Mouse (Mus musculus): ENCODE measurements around the gene 3110082I17Rik. TPM values are rescaled to one million over a fixed set of nuclear protein-coding genes. Genes with fewer than 3 reads are reported as not detected.

Gene 3110082I17Rik
- polyA plus RNA-seq, 1 experiment from 2014 or later, result 51.6 TPM

- WGBS, result 89% methylated on average over 6 of the region's 6 CpGs
Observed at GRCm38 (mm10) chr5:139411117-139411516, 49.2 kb downstream of the 3110082I17Rik start.

GRCm38 (mm10) chr5:139410056-139410455 lies 50.3 kb downstream of the 3110082I17Rik start:
- 86% methylated on average over 4 of the region's 4 CpGs for WGBS
- Histone ChIP-seq H3K4me1 (peaks cover 37% of the 10 kb centered on the region), H3K27ac (0 out of 2 replicates have a peak overlapping the region, but pooled peaks have one; percentile 2)

More at GRCm38 (mm10) chr5:139411117-139411516, 49.2 kb downstream of the 3110082I17Rik start:
- Histone ChIP-seq H3K36me3 (peaks cover 19% of the 10 kb centered on the region), H3K4me1 (peaks cover 26% of the 10 kb centered on the region), H3K4me3 (no peak overlapping the region), H3K27ac (no peak overlapping the region), H3K27me3 (ENCODE audit: low read depth, poor library complexity, severe bottlenecking) (no peaks in the 10 kb centered on the region), H3K9me3 (replicated peaks) (no peaks in the 10 kb centered on the region)
- DNase-seq (ENCODE audit: low spot score), result no peak

DNA sequence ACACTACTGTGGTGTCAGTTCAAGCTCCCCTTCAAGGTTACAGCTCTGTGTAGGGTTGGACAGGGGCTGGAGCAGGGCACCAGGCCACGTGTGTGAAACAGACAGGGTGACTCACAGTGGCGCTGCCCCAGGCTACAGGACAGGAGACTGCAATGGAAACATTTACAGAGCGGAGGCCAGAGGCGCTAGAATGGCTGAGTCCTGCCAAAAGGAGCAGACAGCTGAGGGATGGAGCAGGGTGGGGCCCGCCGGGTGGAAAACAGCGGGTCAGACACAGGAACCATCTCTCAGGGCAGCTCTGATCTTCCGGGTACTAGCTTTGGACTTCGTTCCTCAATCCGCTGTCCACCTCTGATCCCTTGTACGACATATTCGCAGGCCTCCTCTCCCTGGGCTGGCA lies 50.9 kb downstream of the 3110082I17Rik start:
- 91% methylated on average over 12 of the region's 12 CpGs for WGBS
- H3K9me3 ChIP-seq (replicated peaks), result no peaks in the 10 kb centered on the region
- 0 out of 2 replicates have a peak overlapping the region, but pooled peaks have one; percentile 2 for H3K27ac ChIP-seq
- DNase-seq (ENCODE audit: low spot score), result no peak
- H3K4me1 ChIP-seq, result peaks cover 43% of the 10 kb centered on the region
- H3K36me3 ChIP-seq, result peaks cover 10% of the 10 kb centered on the region
- H3K4me3 ChIP-seq, result no peak overlapping the region
- H3K27me3 ChIP-seq (ENCODE audit: low read depth, poor library complexity, severe bottlenecking), result no peaks in the 10 kb centered on the region

More at GRCm38 (mm10) chr5:139410056-139410455, 50.3 kb downstream of the 3110082I17Rik start:
- Histone ChIP-seq H3K4me3 (no peak overlapping the region), H3K36me3 (peaks cover 16% of the 10 kb centered on the region), H3K27me3 (ENCODE audit: low read depth, poor library complexity, severe bottlenecking) (no peaks in the 10 kb centered on the region), H3K9me3 (replicated peaks) (no peaks in the 10 kb centered on the region)
- no peak for DNase-seq (ENCODE audit: low spot score)

- H3K9me3 ChIP-seq (replicated peaks), result no peaks in the 10 kb centered on the region
- 93% methylated on average over 7 of the region's 7 CpGs for WGBS
- H3K36me3 ChIP-seq, result peaks cover 3% of the 10 kb centered on the region; the same call in 1 of the 2 replicates
- H3K4me1 ChIP-seq, result peaks cover 41% of the 10 kb centered on the region
- no peak for DNase-seq (ENCODE audit: low spot score)
- H3K4me3 ChIP-seq, result no peak overlapping the region
- H3K27ac ChIP-seq, result peak overlapping the region; percentile 58; the same call in 1 of the 2 replicates
- H3K27me3 ChIP-seq (ENCODE audit: low read depth, poor library complexity, severe bottlenecking), result no peaks in the 10 kb centered on the region
Observed at GRCm38 (mm10) chr5:139408511-139408910, 51.8 kb downstream of the 3110082I17Rik start.

DNA sequence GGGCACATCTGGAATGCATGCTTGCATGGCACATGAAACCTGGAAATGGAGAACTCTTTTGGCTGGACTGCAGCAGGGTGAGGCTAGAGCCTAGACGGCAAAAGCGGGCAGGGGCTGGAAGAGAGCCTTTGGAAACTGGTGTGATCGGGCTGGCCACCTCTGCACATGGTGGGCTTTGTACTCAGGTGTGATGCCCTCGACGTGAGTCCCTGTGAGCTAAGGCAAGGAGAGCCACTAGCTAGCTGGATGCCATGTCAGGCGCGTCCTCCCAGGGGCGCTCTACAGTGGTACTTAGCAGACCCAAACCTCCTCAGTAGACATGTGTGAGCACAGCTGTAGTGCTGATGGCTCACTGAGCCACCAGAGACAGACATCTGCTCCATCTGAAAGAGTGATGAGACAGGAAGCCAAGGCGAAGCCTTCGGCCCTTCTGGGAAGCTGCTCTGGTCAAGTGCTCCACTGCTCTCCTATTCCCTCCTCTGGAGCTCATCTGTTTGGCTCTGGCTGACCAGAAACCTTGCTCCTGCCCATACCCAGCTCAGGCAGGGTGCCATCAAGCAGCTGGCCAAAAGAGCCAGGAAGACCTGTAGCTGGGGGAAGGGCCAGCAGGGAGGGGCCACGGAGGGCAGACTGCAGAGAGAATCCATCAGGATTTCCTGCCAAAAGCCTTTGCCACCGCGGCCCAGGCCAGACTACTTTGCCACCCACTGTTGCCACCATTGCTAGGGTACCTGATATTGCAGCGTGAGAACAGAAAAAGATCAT lies 53.0 kb downstream of the 3110082I17Rik start:
- Histone ChIP-seq H3K4me1 (peaks cover 41% of the 10 kb centered on the region), H3K27me3 (ENCODE audit: low read depth, poor library complexity, severe bottlenecking) (no peaks in the 10 kb centered on the region), H3K9me3 (replicated peaks) (no peaks in the 10 kb centered on the region), H3K4me3 (no peak overlapping the region), H3K36me3 (peaks cover 3% of the 10 kb centered on the region; the same call in 1 of the 2 replicates), H3K27ac (peak overlapping the region; percentile 59)
- WGBS, result 87% methylated on average over 14 of the region's 14 CpGs
- DNase-seq (ENCODE audit: low spot score), result no peak

DNA sequence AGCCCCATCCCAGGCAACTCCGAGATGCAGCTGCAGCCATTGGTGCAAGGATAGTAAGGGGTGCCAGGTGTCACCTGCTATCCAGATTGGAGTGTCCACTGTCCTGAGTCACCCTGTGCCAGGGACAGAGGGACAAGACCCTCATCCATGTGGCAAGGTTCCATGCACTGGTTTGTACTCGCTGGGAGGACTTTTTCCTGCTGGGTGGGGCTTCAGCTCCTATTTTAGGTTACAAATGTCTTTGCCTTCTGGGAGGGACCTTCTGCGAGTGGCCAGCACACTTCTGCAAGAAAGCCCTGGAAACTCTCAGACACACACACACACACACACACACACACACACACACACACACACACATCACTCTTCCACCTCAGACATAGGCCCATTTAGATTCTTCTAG lies 54.4 kb downstream of the 3110082I17Rik start:
- WGBS, result 77% methylated on average over 3 of the region's 3 CpGs
- no peaks in the 10 kb centered on the region for H3K9me3 ChIP-seq (replicated peaks)
- H3K4me1 ChIP-seq, result peaks cover 41% of the 10 kb centered on the region
- no peak overlapping the region for H3K4me3 ChIP-seq
- H3K27me3 ChIP-seq (ENCODE audit: low read depth, poor library complexity, severe bottlenecking), result no peaks in the 10 kb centered on the region
- peak overlapping the region; percentile 71 for H3K27ac ChIP-seq
- peaks cover 3% of the 10 kb centered on the region; the same call in 1 of the 2 replicates for H3K36me3 ChIP-seq
- no peak for DNase-seq (ENCODE audit: low spot score)

DNA sequence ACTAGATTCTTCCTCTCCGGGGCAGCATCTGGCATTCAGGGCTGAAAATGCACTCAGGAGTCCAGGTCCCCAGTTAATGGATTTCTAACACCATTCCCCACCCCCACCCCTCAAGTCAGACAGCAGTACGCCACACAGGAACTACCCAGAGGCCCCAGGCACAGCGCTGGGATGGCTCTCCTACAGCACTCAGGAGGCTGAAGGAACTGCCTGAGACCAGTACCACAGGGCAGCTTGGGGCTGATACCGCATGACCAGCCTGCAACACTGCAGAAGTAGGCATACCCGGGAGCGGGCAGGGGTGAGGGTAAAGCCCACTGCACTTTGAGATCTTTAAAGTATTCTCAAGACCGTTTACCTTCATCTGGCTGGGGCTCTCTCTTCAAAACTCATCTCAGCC lies 54.8 kb downstream of the 3110082I17Rik start:
- Histone ChIP-seq H3K4me1 (peaks cover 41% of the 10 kb centered on the region), H3K4me3 (no peak overlapping the region), H3K27ac (peak overlapping the region; percentile 71), H3K27me3 (ENCODE audit: low read depth, poor library complexity, severe bottlenecking) (no peaks in the 10 kb centered on the region), H3K9me3 (replicated peaks) (no peaks in the 10 kb centered on the region), H3K36me3 (peaks cover 3% of the 10 kb centered on the region; the same call in 1 of the 2 replicates)
- 78% methylated on average over 7 of the region's 7 CpGs for WGBS
- no peak for DNase-seq (ENCODE audit: low spot score)

DNA sequence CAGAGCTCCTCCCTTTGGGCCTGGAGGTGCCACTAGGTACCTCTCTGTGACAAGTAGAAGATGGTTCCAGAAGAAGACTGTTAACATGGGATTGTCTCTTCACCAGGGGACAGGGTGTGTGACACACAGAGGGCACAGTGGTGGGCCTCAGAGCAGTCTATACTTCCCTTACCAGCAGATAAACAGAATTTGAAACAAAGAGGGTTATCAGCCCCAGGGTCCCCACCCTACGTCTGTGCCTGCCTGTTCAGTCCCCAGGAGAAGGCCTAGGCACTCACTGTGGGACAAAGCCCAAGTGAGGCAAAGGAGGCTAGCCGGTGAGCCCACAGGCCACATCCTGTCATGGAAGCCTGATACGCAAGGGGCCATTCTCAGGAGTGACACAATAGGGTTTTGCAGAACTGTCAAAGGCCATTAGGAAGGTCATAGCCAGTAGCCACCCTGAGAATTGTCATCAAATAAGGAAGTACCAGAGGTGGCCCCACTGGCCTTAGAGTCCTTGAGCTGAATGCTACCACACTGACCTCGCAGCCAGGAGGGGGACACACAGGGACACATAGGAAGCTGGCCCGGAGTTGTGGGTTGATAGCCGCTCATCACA lies 55.4 kb downstream of the 3110082I17Rik start, which contains the start of gene C130050O18Rik:
C130050O18Rik (plus strand) TSS at position 480 of the 601 bp plus-strand sequence.
- H3K27ac ChIP-seq, result peak within 1 kb of the TSS; percentile 71
- no peak within 1 kb of the TSS for H3K4me3 ChIP-seq
- H3K4me1 ChIP-seq, result peaks cover 41% of the 10 kb centered on the region
- WGBS, result 88% methylated on average over 6 of the region's 6 CpGs
- H3K9me3 ChIP-seq (replicated peaks), result no peaks in the 10 kb centered on the region
- no peaks in the 10 kb centered on the region for H3K27me3 ChIP-seq (ENCODE audit: low read depth, poor library complexity, severe bottlenecking)
- DNase-seq (ENCODE audit: low spot score), result no peak
- H3K36me3 ChIP-seq, result peaks cover 3% of the 10 kb centered on the region; the same call in 1 of the 2 replicates

DNA sequence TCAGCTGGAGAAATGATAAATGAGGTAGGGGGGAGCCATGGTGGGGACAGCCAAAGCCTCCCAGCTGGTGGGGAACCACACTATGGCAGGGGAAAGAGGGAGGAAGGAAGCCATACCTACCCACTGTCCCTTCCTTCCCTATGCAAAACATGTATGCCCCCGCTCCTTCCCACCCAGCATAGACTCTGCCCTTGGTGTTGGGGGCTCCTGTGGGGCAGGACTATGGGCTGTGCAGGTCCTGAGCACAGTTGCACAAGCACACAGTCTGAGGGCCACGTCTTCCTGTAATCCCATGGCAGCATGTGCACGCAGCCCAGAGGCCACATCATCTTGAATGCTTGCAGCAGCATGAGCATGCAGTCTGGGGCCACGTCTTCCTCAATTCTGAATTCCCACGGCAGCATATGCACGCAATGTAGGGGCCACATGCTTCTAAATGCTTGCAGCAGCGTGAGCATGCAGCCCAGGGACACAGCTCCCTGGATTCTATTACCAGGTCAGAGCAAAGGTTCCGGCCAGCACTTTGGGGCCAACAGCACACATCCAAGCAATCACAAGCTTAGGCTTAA lies 56.6 kb downstream of the 3110082I17Rik start:
- Histone ChIP-seq H3K27ac (no peak overlapping the region), H3K27me3 (ENCODE audit: low read depth, poor library complexity, severe bottlenecking) (no peaks in the 10 kb centered on the region), H3K4me1 (peaks cover 42% of the 10 kb centered on the region), H3K4me3 (no peak overlapping the region), H3K36me3 (no peaks in the 10 kb centered on the region), H3K9me3 (replicated peaks) (no peaks in the 10 kb centered on the region)
- WGBS, result 93% methylated on average over 8 of the region's 8 CpGs
- DNase-seq (ENCODE audit: low spot score), result no peak

GRCm38 (mm10) chr5:139402106-139402505 lies 58.2 kb downstream of the 3110082I17Rik start:
- Histone ChIP-seq H3K4me3 (no peak overlapping the region), H3K9me3 (replicated peaks) (no peaks in the 10 kb centered on the region), H3K36me3 (no peaks in the 10 kb centered on the region), H3K4me1 (peaks cover 32% of the 10 kb centered on the region), H3K27ac (no peak overlapping the region), H3K27me3 (ENCODE audit: low read depth, poor library complexity, severe bottlenecking) (no peaks in the 10 kb centered on the region)
- WGBS, result 89% methylated on average over 2 of the region's 2 CpGs
- DNase-seq (ENCODE audit: low spot score), result no peak

DNA sequence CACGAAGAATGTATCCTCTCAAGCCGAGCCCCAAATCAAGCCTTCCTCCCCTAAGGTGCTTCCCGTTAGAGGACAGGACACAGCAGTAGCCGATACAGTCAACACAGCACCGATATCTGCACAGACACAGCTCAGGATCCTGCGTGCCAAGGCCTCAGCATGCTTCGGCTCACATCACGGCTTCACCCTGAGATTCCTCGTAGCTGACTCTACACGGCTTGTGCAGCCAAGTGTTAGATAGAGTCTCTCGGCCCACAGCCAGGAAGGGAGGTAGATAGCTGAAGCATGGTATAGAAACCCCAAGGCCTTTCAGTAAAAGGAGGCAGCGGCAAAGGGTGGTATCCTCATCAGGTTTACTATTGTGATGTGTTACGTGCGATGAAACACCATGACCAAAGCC lies 60.3 kb downstream of the 3110082I17Rik start:
- H3K4me1 ChIP-seq, result peaks cover 16% of the 10 kb centered on the region
- no peak for DNase-seq (ENCODE audit: low spot score)
- H3K27ac ChIP-seq, result no peak overlapping the region
- H3K4me3 ChIP-seq, result no peak overlapping the region
- 92% methylated on average over 14 of the region's 14 CpGs for WGBS
- no peaks in the 10 kb centered on the region for H3K36me3 ChIP-seq
- no peaks in the 10 kb centered on the region for H3K9me3 ChIP-seq (replicated peaks)
- no peaks in the 10 kb centered on the region for H3K27me3 ChIP-seq (ENCODE audit: low read depth, poor library complexity, severe bottlenecking)

- H3K9me3 ChIP-seq (replicated peaks), result no peaks in the 10 kb centered on the region
- H3K4me1 ChIP-seq, result peaks cover 21% of the 10 kb centered on the region
- H3K27me3 ChIP-seq (ENCODE audit: low read depth, poor library complexity, severe bottlenecking), result no peaks in the 10 kb centered on the region
- WGBS, result 85% methylated on average over 5 of the region's 5 CpGs
- no peak overlapping the region for H3K27ac ChIP-seq
- no peak for DNase-seq (ENCODE audit: low spot score)
- no peak overlapping the region for H3K4me3 ChIP-seq
- no peaks in the 10 kb centered on the region for H3K36me3 ChIP-seq
Observed at GRCm38 (mm10) chr5:139398786-139399185, 61.5 kb downstream of the 3110082I17Rik start.
